ENCODE assay signal across 8 mouse cellular contexts in the genomic region with DNA sequence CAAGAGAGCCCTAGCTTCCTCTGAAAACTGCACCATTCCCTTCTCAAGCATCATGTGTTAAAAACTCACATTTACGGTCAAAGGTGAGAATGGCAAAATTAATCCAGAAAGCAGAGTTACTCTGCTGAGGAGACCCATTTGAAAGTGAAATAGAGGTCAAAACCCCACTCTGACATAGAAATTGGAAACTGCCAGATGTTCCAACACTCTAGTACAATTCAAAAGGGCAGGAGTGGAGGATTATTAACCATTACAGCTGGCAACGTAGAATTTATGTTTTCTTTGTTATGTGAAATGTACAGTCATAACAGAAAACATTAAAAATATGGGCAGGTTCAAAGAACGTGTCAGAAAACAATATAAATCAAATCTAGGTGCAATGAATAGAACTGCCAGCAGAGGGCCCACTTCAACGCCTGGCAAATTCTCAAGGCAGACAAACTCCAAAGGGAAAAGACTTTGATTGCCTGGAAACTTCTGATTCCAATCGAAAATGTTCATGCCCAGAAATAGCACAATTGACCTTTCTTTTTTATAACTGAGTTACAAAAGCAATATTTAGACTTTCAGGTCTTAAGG. TPM values are rescaled to one million over a fixed set of nuclear protein-coding genes. Genes with fewer than 3 reads are reported as not detected.
DNase-seq lines count a peak whose midpoint lies in the region; ATAC-seq lines count a peak whose summit lies in the region.

No protein-coding gene starts in this region.

- H3K27ac ChIP-seq in hindbrain, embryonic 14.5 days = no peak overlapping the region
- H3K27ac ChIP-seq in hindbrain, embryonic 16.5 days (ENCODE audit: low read depth, low read length) = no peak overlapping the region

- no peak for ATAC-seq in hindbrain, embryonic 14.5 days (ENCODE audit: low FRiP score)
- ATAC-seq in hindbrain, embryonic 16.5 days = no peak
- ATAC-seq in monocyte, adult 5-6 weeks (replicated peaks; ENCODE audit: insufficient number of reproducible peaks, low FRiP score, low TSS enrichment, poor library complexity, severe bottlenecking) = no peak

- H3K4me1 ChIP-seq in hindbrain, embryonic 14.5 days (replicated peaks; ENCODE audit: control insufficient read depth, insufficient read depth, low read length) = no peaks in the 10 kb centered on the region
- H3K4me1 ChIP-seq in hindbrain, embryonic 16.5 days (ENCODE audit: control insufficient read depth, insufficient read depth, low read depth, low read length) = no peaks in the 10 kb centered on the region

- H3K36me3 ChIP-seq in hindbrain, embryonic 14.5 days (replicated peaks; ENCODE audit: control insufficient read depth, insufficient read depth) = no peaks in the 10 kb centered on the region
- no peaks in the 10 kb centered on the region for H3K36me3 ChIP-seq in hindbrain, embryonic 16.5 days (ENCODE audit: control insufficient read depth, insufficient read depth, low read length)

- peak; percentile 65 for DNase-seq in hindbrain, embryonic 14.5 days (ENCODE audit: low spot score)
- DNase-seq in CD4-positive, CD25-positive, alpha-beta regulatory T cell, adult 2 months (ENCODE audit: low read depth, low spot score) = peak; percentile 65
- peak; percentile 48 for DNase-seq in adrenal gland, adult 2 months
- peak; percentile 43 to 74 for DNase-seq in frontal cortex, postnatal 36 days (ENCODE audit: low spot score in 2 of 2)
- DNase-seq in layer of hippocampus, adult 8-10 months (ENCODE audit: low spot score in 2 of 2) = peak; percentile 5 to 58
- DNase-seq in lung, postnatal 36 days = peak; percentile 77

- no peak overlapping the region for H3K9ac ChIP-seq in hindbrain, embryonic 14.5 days
- no peak overlapping the region for H3K9ac ChIP-seq in hindbrain, embryonic 16.5 days (ENCODE audit: low read depth, low read length)

- no peak overlapping the region for H3K4me3 ChIP-seq in hindbrain, embryonic 14.5 days (replicated peaks; ENCODE audit: low read length)
- no peak overlapping the region for H3K4me3 ChIP-seq in hindbrain, embryonic 16.5 days (ENCODE audit: low read length)

- H3K9me3 ChIP-seq in hindbrain, embryonic 14.5 days (ENCODE audit: control insufficient read depth, low read length) = no peaks in the 10 kb centered on the region
- H3K9me3 ChIP-seq in hindbrain, embryonic 16.5 days (ENCODE audit: control insufficient read depth, low read length) = no peaks in the 10 kb centered on the region

- H3K27me3 ChIP-seq in hindbrain, embryonic 14.5 days (ENCODE audit: control insufficient read depth, insufficient read depth, low read length) = no peaks in the 10 kb centered on the region
- no peaks in the 10 kb centered on the region for H3K27me3 ChIP-seq in hindbrain, embryonic 16.5 days (replicated peaks; ENCODE audit: control insufficient read depth, insufficient read depth, low read length)

- H3K4me2 ChIP-seq in hindbrain, embryonic 14.5 days (replicated peaks) = no peak overlapping the region
- H3K4me2 ChIP-seq in hindbrain, embryonic 16.5 days (ENCODE audit: low read length) = no peak overlapping the region

- 18% methylated on average over 5 of the region's 5 CpGs for WGBS in hindbrain, embryonic 14.5 days
- WGBS in hindbrain, embryonic 16.5 days = 21% methylated on average over 5 of the region's 5 CpGs

RNA-seq across cellular contexts. Expression of a gene that starts 54.2 kb away (rescaled TPM):
- polyA plus RNA-seq in hindbrain, embryonic 14.5 days (2014; fragmentation: Nextera tagmentation; extraction: Ambion mirVana) = not detected in 2 replicates
- polyA plus RNA-seq in hindbrain, embryonic 16.5 days (2015; fragmentation: Nextera tagmentation; extraction: Ambion mirVana) = not detected in 2 replicates
- not detected for total RNA-seq in adrenal gland, adult 2 months (2021)
- polyA plus RNA-seq in adrenal gland, adult 2 months (2012; rRNA removed) = not detected in 2 replicates
- total RNA-seq in layer of hippocampus, adult 8-10 months (2022) = not detected
- not detected in 3 replicates for total RNA-seq in monocyte, adult 5-6 weeks (2017)
